Mouse (Mus musculus) midbrain, embryonic 13.5 days (tissue): Measurements from ENCODE around the gene Snx5. TPM values are rescaled to one million over a fixed set of nuclear protein-coding genes. Genes with fewer than 3 reads are reported as not detected.

ENCODE experiments used
- ATAC-seq: fragments of 200-750 bp; cut with Nextera tagmentation; 2 replicates; pipeline ENCODE4 v1.8.0; 2017; ENCODE audit warnings: mild to moderate bottlenecking, moderate TSS enrichment, moderate library complexity
- H3K27ac ChIP-seq: fragments of 300-500 bp; sonication (generic); 2 replicates; pipeline ENCODE4 v1.5.1; 2015; ENCODE audit warnings: inconsistent platforms, mild to moderate bottlenecking, moderate library complexity
- H3K27me3 ChIP-seq: fragments of 300-500 bp; sonication (generic); 2 replicates; pipeline ENCODE4 v1.6.1; 2015; ENCODE audit warnings: mild to moderate bottlenecking, inconsistent platforms
- H3K36me3 ChIP-seq: fragments of 300-500 bp; sonication (generic); 2 replicates; pipeline ENCODE4 v1.6.1; 2015; ENCODE audit warnings: mild to moderate bottlenecking, inconsistent platforms
- H3K4me1 ChIP-seq: fragments of 300-500 bp; sonication (generic); replicated peaks from 2 replicates; pipeline ENCODE4 v1.6.1; 2015; ENCODE audit warnings: inconsistent platforms
- H3K4me2 ChIP-seq: fragments of 300-500 bp; sonication (generic); replicated peaks from 2 replicates; pipeline ENCODE4 v1.6.1; 2015; ENCODE audit warnings: moderate library complexity, mild to moderate bottlenecking, inconsistent platforms
- H3K4me3 ChIP-seq: fragments of 300-500 bp; sonication (generic); replicated peaks from 2 replicates; pipeline ENCODE4 v1.5.1; 2015; ENCODE audit warnings: mild to moderate bottlenecking, inconsistent platforms
- H3K9ac ChIP-seq: fragments of 300-500 bp; sonication (generic); replicated peaks from 2 replicates; pipeline ENCODE4 v1.6.1; 2015; ENCODE audit warnings: mild to moderate bottlenecking, inconsistent platforms
- H3K9me3 ChIP-seq: fragments of 300-500 bp; sonication (generic); 2 replicates; pipeline ENCODE4 v1.6.1; 2016; ENCODE audit warnings: mild to moderate bottlenecking, inconsistent platforms
- WGBS: fragments of 180-500 bp; shearing (Covaris S2); methylation state at CpG from one replicate; pipeline ENCODE4 v1.1.7; 2015; 5-methylcytosine and 5-hydroxymethylcytosine counted together
- polyA plus RNA-seq: library from polyadenylated mRNA; unstranded; fragments of >200 nt; fragmentation: Nextera tagmentation; extraction: Ambion mirVana; gene quantifications from 2 replicates; pipeline ENCODE4 v1.2.1, GENCODE M21; 2015

Gene Snx5
- polyA plus RNA-seq, 1 experiment from 2014 or later, result 66.5 TPM

GRCm38 (mm10) chr2:144236791-144237584 lies 33.7 kb downstream of the Snx5 start:
- ATAC-seq, result no peak
- Histone ChIP-seq H3K4me2 (no peak overlapping the region), H3K4me3 (no peak overlapping the region), H3K9me3 (no peaks in the 10 kb centered on the region), H3K27ac (no peak overlapping the region), H3K9ac (no peak overlapping the region), H3K27me3 (no peaks in the 10 kb centered on the region), H3K36me3 (no peaks in the 10 kb centered on the region), H3K4me1 (no peaks in the 10 kb centered on the region)
- WGBS, result 64% methylated on average over 9 of the region's 9 CpGs

DNA sequence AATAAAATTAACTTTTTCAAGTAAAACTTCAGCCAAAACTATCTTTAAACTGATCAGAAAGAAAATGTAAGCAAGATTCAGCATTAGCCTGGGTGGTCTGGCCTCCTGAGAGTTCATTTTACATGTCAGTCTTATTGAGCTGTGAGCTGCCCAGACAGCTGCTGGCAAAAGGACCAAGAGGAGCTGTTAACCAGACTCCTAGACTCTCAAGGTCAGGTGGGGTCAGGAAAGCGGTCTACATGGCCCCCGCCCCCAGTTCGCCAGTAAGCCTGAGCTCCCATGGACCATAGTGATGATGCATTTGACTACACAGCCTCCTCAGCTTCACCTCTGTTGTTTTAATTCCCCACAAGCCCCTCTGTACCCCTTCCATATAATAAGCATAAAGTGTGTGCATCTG lies 34.9 kb downstream of the Snx5 start:
- Histone ChIP-seq H3K4me1 (no peaks in the 10 kb centered on the region), H3K27me3 (no peaks in the 10 kb centered on the region), H3K9ac (no peak overlapping the region), H3K4me2 (no peak overlapping the region), H3K4me3 (no peak overlapping the region), H3K36me3 (no peaks in the 10 kb centered on the region), H3K9me3 (no peaks in the 10 kb centered on the region), H3K27ac (no peak overlapping the region)
- 84% methylated on average over 3 of the region's 3 CpGs for WGBS
- ATAC-seq, result no peak

DNA sequence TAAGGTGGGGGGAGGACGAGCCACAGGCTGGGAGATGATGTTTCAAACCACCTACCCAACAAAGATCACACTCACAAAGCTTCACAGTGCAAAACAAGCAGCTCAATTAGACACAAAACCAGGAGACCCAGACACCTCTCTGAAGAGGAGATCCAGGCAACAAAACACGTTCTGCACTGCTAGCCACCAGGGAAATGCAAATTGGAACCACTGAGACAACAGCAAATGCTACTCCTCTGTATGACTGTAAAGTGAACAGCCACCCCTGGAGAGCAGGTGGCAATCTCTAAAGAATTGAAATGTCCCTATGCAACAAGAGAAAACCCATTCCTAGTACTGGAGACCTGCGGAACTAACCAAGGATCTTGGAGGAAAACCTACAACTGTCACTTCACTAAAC lies 37.2 kb downstream of the Snx5 start:
- 59% methylated on average over 3 of the region's 3 CpGs for WGBS
- H3K27ac ChIP-seq, result no peak overlapping the region

GRCm38 (mm10) chr2:144231115-144231514 lies 39.6 kb downstream of the Snx5 start:
- WGBS, result 84% methylated on average over 5 of the region's 5 CpGs
- no peak overlapping the region for H3K27ac ChIP-seq
- no peak for ATAC-seq

More for the DNA sequence above, 37.2 kb downstream of the Snx5 start:
- Histone ChIP-seq H3K4me2 (no peak overlapping the region), H3K4me1 (no peaks in the 10 kb centered on the region), H3K27me3 (no peaks in the 10 kb centered on the region), H3K9me3 (no peaks in the 10 kb centered on the region), H3K4me3 (no peak overlapping the region), H3K36me3 (no peaks in the 10 kb centered on the region), H3K9ac (no peak overlapping the region)
- no peak for ATAC-seq

DNA sequence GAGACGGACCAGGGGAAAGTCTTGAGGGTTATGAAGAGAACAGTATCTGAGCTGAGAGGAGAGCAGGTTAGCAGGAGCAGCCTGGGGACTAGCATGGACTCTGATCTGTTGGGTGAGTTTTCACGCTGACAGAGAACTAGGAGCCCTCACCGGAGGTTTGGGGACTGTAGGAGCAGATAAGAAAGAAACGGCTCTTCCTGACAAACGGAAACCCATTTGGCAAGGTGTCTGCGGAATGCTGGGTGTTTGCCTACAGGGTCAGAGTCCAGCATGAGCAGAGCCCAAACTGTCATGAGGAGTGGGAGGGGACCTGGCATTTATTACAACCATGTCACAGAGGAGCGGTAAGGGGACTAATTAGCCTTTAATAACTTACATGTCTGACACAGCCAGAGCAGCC lies 40.2 kb downstream of the Snx5 start:
- no peak overlapping the region for H3K4me3 ChIP-seq
- H3K4me1 ChIP-seq, result no peaks in the 10 kb centered on the region
- no peak overlapping the region for H3K4me2 ChIP-seq
- WGBS, result 90% methylated on average over 7 of the region's 7 CpGs
- H3K9ac ChIP-seq, result no peak overlapping the region
- no peaks in the 10 kb centered on the region for H3K27me3 ChIP-seq
- H3K27ac ChIP-seq, result no peak overlapping the region
- ATAC-seq, result no peak
- H3K9me3 ChIP-seq, result 0 out of 2 replicates have a peak, but pooled peaks cover 3% of the 10 kb centered on the region
- no peaks in the 10 kb centered on the region for H3K36me3 ChIP-seq

More at GRCm38 (mm10) chr2:144231115-144231514, 39.6 kb downstream of the Snx5 start:
- Histone ChIP-seq H3K4me3 (no peak overlapping the region), H3K4me2 (no peak overlapping the region), H3K36me3 (no peaks in the 10 kb centered on the region), H3K27me3 (no peaks in the 10 kb centered on the region), H3K9ac (no peak overlapping the region), H3K4me1 (no peaks in the 10 kb centered on the region), H3K9me3 (0 out of 2 replicates have a peak, but pooled peaks cover 3% of the 10 kb centered on the region)

DNA sequence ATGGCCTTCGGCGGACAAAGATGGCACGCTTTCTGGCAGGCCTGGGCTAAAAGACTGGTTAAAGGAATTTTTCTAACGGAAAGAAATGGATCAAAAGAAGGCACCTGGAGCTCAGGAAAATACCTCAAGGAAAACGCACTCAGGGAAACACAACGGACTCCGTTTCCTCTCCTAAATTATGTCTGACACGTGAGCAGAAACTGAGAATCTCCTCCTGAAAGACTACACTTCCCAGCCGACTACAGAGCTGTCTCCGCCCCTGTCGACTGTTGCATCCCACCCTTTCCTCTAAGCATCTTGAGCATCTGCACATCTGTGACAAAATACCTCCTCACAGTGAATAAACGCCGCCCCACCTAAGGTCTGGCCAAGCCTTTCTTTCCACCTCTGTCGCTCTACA lies 41.1 kb downstream of the Snx5 start:
- 92% methylated on average over 14 of the region's 14 CpGs for WGBS
- H3K36me3 ChIP-seq, result no peaks in the 10 kb centered on the region
- H3K4me2 ChIP-seq, result no peak overlapping the region
- no peaks in the 10 kb centered on the region for H3K27me3 ChIP-seq
- no peak overlapping the region for H3K4me3 ChIP-seq
- no peak for ATAC-seq
- no peaks in the 10 kb centered on the region for H3K4me1 ChIP-seq
- no peak overlapping the region for H3K9ac ChIP-seq
- no peak overlapping the region for H3K27ac ChIP-seq
- H3K9me3 ChIP-seq, result 0 out of 2 replicates have a peak, but pooled peaks cover 3% of the 10 kb centered on the region

DNA sequence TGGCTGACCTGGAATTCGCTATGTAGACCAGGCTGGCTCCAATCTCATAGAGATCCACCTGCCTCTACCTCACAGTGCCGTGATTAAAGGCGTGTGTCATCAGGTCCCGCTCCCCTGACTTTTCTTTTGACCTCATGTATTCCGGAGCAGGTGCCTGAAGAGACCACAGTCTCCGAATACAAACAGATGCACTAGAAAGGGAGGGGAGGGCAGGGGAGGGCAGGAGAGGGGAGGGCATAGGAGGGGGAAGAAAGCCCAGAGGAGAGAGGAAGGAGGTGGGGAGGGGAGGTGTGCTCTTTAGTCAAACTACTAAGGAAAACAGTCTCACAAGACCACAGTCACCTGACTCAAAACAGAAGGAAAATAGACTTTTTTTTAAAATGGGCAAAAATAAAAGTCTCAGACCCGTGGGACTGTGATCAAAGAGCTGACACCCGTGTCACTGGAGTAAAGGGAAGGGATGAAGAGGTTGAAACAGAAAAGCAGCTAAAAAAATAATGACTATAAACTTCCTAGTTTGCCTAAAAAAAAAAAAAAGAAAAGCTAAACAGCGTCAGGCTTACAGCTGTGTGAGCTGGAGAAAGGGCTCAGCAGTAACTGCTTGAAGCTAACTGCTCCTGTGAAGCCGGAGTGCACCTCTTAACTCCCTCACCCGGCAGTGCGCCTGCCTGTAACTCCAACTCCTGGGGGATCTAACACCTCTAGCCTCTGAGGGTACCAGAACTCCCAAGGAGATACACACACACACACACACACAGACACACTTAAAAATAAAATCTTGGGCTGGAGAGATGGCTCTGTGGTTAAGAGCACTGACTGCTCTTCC lies 42.0 kb downstream of the Snx5 start:
- Histone ChIP-seq H3K4me3 (no peak overlapping the region), H3K27me3 (no peaks in the 10 kb centered on the region), H3K27ac (no peak overlapping the region), H3K4me2 (no peak overlapping the region), H3K4me1 (no peaks in the 10 kb centered on the region), H3K9ac (no peak overlapping the region), H3K36me3 (no peaks in the 10 kb centered on the region), H3K9me3 (0 out of 2 replicates have a peak, but pooled peaks cover 3% of the 10 kb centered on the region)
- ATAC-seq, result no peak
- 80% methylated on average over 12 of the region's 12 CpGs for WGBS

GRCm38 (mm10) chr2:144226906-144227586 lies 43.7 kb downstream of the Snx5 start:
- WGBS, result 89% methylated on average over 12 of the region's 12 CpGs
- H3K27ac ChIP-seq, result no peak overlapping the region
- H3K27me3 ChIP-seq, result no peaks in the 10 kb centered on the region
- no peak; the same call in 1 of the 2 replicates for ATAC-seq
- H3K9me3 ChIP-seq, result 0 out of 2 replicates have a peak, but pooled peaks cover 3% of the 10 kb centered on the region
- H3K4me2 ChIP-seq, result no peak overlapping the region
- H3K4me1 ChIP-seq, result no peaks in the 10 kb centered on the region
- H3K9ac ChIP-seq, result no peak overlapping the region
- no peak overlapping the region for H3K4me3 ChIP-seq
- H3K36me3 ChIP-seq, result no peaks in the 10 kb centered on the region

DNA sequence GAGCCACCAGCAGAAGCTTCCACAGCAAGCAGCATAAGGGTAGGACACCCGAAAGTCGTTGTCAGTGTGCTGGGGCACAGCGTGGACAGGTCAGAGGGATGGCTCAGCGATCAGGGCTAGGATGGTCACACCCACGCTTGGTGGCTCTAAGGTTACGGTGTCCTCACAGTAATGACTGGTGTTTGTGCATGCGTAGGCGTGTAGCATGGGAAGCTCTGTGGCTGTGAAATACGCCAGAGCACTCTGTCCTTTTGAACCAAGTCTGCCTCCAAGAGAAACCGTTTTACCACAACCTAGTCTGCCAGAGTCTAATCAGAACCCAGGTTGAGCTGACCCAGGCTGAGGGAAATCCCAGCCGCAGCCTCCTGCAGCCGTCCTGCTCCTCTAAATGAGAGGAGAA lies 46.4 kb downstream of the Snx5 start:
- no peaks in the 10 kb centered on the region for H3K36me3 ChIP-seq
- no peak overlapping the region for H3K27ac ChIP-seq
- H3K9me3 ChIP-seq, result 0 out of 2 replicates have a peak, but pooled peaks cover 3% of the 10 kb centered on the region
- no peak overlapping the region for H3K9ac ChIP-seq
- no peak for ATAC-seq
- no peak overlapping the region for H3K4me2 ChIP-seq
- WGBS, result 74% methylated on average over 12 of the region's 12 CpGs
- H3K4me3 ChIP-seq, result no peak overlapping the region
- no peaks in the 10 kb centered on the region for H3K4me1 ChIP-seq
- H3K27me3 ChIP-seq, result no peaks in the 10 kb centered on the region

DNA sequence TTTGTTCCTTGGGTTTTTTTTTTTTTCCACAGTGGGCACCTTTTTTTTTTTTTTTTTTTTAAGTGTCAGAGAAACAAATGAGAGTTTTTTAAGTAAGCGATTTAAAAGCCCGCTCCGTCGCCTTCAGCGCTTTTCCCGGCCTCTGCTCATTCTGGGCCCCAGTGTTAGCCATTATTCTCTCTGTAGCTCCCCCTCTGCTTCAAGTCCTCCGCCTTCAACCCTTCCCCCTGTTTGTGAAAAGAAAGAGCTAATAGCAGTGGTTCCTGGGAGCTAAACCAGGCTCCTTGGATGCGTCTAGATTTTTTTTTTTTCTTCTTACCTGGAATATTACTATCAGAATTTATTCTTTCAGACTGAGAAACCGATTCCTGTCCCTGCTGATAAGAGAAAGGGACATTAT lies 55.1 kb downstream of the Snx5 start:
- no peaks in the 10 kb centered on the region for H3K36me3 ChIP-seq
- H3K27ac ChIP-seq, result 0 out of 2 replicates have a peak overlapping the region, but pooled peaks have one; percentile 53
- H3K4me2 ChIP-seq, result peak overlapping the region; percentile 25; the same call in 1 of the 2 replicates
- peaks cover 16% of the 10 kb centered on the region for H3K4me1 ChIP-seq
- 0 out of 2 replicates have a peak, but pooled peaks have one; percentile 48 for ATAC-seq
- WGBS, result 14% methylated on average over 9 of the region's 9 CpGs
- H3K9me3 ChIP-seq, result no peaks in the 10 kb centered on the region
- H3K4me3 ChIP-seq, result no peak overlapping the region
- no peaks in the 10 kb centered on the region for H3K27me3 ChIP-seq
- H3K9ac ChIP-seq, result no peak overlapping the region; the same call in none of the 2 replicates

DNA sequence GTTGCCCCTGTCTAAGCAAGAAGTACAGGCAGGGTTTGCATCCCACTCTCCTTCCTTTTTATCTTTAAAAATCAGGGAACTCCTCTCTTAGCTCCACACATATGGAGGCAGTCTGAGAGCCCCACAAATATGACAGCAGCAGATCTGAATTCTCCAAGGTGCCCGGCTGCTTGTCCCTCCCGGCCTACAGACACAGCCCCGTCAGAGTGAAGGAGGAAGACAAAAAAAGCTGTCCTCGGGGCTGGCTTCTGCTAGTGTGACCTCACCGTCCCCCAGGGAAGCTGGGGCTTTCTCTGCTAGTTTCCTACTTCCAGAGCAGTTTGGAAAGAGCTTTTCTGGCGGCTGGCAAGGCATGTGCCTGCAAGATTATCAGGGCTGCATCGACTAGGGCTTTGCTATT lies 55.5 kb downstream of the Snx5 start:
- H3K9ac ChIP-seq, result no peak overlapping the region; the same call in 1 of the 2 replicates
- H3K27ac ChIP-seq, result peak overlapping the region; percentile 53; the same call in 1 of the 2 replicates

More for the DNA sequence above, 55.5 kb downstream of the Snx5 start:
- ATAC-seq, result peak; percentile 44
- no peaks in the 10 kb centered on the region for H3K27me3 ChIP-seq
- H3K4me2 ChIP-seq, result peak overlapping the region; percentile 25; the same call in 1 of the 2 replicates
- no peak overlapping the region for H3K4me3 ChIP-seq
- H3K36me3 ChIP-seq, result no peaks in the 10 kb centered on the region
- WGBS, result 2% methylated on average over 7 of the region's 7 CpGs
- peaks cover 16% of the 10 kb centered on the region for H3K4me1 ChIP-seq
- H3K9me3 ChIP-seq, result no peaks in the 10 kb centered on the region
